Mouse (Mus musculus) cerebellum, postnatal 36 days (tissue): Measurements from ENCODE around the gene Pigt.

Experiments
- DNase-seq, 2 experiments: peaks; one replicate each; pipeline ENCODE4 v3.0.0; 2021 to 2022; ENCODE audit warnings: mixed read lengths in 2 of 2

Gene Pigt

GRCm38 (mm10) chr2:164521841-164522240 is 24.5 kb downstream of the Pigt start:
- DNase-seq = no peak

GRCm38 (mm10) chr2:164522280-164522679 is 25.0 kb downstream of the Pigt start:
- no peak for DNase-seq

DNA sequence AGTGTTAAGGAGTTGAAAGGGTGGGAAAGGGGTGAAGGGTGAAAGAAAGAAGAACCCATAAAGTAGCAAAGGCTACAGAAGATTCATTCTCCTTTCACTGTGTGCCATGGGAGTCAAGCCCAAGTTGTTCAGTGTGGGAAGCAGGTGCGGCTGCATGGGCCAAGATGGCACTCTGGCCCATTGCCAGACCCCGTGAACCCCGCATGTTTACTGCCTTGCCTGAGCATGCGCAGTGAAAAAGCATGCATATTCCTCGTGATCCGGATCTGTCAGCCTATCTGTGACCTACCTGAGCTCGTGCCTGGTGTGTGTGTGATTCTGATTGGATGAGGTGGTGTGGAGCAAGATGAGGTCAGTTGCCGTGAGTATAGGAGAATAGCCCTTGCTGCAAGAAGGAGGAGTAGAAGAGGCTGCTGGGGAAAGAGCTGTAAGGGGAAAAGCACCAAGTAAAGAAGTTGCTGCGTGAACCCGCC is 26.0 kb downstream of the Pigt start:
- DNase-seq = peak in 1 of 2 experiments; percentile 17

- no peak for DNase-seq
These were observed 31.2 kb downstream of the Pigt start for GRCm38 (mm10) chr2:164528557-164528956.

DNA sequence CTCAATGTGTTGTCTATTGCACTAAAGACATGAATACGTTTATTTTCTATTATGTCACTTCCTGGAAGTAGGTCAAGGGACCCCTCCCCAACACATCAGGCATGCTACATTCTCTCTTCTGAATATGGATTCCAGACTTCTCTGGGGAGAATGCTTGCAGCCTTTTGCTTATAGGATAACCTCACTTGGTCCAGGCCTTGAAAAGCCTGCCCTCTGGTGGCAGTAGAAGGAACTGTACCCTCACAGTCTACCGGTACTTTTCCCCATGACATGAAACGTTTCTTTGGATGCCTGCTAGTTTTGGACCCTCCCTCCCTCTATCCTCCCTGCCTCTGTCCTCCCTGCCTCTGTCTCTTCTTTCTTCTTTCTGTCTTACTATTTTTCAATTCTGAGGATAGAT is 33.8 kb downstream of the Pigt start:
- peak; percentile 75 to 83 for DNase-seq

DNA sequence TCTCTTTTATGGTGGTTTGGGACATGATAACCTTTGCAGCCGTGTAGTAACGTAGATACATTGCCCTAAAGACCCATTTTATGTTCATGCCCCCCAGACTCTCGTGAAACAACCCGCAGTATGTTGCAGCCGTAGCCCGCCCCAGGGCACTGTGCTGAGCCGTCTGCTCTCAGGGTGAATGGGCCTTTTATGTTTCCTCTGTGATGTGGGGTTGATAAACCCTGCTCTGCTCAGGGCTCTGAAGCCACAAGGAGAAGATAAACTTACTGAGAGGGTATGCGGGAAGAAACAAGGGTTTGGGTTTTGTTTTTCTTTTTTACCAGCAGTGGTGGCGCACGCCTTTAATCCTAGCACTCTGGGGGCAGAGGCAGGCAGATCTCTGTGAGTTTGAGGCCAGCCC is 37.0 kb downstream of the Pigt start:
- no peak for DNase-seq

DNA sequence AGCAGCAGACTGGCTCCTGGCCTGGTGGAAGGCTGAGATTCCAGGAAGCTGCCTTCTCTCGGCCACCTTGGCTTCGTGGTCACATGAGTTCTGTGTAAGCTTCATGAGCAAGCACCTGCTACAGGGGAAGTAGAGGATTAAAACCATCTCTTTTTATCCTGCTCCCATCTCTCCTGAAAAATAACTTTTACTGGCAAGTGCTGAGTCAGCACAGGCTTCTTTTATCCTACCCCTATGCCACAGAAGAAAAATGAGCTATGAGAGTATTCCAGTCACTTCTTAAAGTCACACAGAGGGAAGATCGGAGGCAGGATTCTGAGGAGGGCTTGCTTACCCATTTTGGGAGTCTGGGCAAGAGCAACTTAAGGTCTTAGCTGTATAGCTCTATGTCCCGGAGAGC is 39.7 kb downstream of the Pigt start:
- no peak for DNase-seq

DNA sequence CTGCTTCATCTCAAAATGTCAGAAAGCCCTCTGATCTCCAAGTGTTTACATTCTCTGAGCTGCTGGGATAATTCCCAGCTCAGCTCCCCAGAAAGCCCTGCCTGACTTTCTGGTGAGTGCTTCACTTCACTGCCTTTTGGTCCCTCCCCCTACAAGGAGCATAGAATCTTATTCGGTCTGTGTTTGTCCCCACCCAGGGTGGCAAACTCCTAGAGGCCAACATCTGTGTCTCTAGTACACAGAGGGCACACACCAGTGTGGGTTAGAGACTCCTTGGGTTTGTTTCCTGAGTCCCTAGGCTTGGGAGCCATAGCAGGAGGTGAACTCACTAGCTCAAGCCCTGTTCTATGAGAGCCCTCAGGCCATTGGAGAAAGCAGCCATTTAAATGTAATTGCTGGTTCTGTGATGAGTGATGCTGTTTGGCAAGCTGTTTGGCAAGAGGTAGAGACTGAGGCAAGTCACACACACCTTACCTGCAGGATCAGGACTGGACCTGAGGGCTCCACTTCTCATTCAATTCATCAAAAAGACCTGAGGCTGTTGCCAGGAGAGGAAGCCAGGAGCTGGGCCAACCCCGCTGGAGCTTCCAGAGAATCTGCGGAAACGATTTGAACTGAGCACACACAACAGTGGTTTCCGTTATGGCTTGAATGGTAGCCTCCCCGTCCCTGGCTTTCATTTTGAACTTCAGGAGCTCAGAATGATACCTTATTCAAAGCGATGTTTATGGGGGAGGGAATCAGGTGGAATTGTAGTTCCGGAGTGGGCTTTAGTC is 43.5 kb downstream of the Pigt start:
- no peak for DNase-seq

DNA sequence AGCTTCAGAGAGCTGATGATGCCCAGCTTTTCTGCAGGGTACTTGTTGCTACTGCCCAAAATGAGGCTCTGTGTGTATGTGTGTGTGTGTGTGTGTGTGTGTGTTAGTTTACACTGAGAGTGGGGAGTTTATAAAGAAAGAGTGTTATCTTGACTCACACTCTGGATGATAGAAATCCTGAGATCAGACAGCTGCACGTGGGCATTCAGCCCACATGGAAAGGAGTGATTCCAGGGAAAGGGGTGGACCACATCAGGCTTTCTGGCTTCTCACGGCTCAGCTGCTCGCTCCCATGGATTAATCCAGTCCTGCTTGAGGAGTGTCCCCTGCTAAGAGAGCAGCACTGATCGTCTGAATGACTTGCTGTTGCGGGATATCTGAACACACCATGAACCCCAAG is 44.8 kb downstream of the Pigt start:
- DNase-seq = no peak

DNA sequence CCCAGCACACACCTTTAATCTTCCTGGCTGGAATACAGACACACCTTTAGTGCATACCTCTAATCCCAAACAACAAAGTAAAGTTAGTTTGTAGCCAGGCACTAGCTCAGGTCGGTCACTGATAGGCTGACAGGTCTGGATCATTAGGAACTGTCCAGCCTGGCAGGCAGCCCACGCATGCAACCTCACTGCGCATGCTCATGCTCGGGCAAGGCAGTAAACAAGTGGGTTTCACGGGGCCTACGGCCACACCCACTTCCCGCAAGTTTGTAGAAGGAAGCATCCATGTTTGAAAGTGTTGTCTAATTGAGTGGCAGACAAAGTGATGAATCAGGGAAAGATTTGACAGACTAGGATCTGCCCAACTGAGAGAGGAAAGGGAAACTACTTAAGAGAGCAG is 45.3 kb downstream of the Pigt start:
- DNase-seq = no peak

DNA sequence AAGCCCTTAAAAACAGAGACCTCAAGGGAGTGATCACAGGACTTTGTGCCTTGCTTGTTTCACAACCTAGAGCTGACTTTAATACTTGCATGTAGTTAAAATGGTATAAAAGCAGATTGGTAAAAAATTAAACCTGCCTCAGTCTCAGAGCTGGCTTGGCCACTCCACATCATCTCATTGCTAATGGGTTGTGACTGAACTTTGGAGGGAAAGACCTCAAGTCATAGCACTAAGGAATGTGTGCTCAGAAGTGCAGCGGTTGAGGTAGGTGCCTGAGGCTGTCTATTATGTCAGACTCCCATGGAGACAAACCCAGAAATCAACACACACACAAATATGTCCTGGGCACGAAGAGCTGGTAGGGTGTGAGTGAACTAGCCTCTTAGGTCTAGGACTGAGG is 46.4 kb downstream of the Pigt start:
- DNase-seq = no peak

DNA sequence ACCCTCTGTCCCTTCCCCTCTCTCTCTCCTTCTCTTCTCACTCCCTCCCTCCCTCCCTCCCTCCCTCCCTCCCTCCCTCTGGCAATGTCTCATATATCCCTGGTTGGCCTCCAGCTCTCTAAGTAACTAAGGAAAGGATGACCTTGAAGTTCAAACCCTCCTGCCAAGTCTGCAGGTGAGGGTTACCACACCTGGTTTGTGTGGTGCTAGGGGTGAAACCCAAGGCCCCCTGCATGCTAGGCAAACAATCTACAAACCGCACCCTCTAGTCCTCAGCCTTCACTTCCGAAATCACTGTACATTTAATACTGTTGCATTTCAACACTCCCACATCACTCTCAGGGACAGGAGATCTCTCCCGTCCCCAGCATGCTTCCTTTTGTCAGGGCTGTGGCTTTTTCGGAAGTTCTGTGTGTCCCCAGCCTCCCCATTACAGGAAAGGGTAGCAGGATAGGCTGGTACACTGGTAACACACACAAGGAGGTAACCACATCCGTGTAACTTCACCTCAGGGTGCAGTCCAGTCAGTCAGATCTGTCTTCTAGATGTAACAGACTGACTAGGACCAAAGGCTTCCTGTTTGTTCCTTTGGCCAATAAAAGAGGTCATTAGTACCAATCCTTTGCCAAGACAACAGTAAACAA is 47.3 kb downstream of the Pigt start:
- DNase-seq = no peak

DNA sequence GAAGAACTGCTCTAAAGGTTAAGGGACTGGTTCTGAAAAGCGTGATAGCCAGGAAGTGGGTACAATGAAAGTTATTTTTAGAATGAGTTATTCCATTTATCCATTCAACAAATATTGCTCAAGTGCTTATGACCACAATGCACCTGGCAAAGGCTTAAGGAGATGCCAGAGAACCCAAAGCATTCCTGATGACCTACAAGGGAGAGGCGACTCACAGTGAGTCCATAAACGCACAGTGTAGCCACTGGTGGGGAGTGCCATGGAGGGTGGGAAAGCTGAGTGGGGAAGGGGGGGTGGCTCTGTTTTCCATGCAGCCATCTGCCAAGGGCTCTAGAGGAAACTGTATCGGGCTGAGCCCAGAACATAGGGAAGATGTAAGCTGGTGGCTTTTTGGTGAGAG is 52.0 kb downstream of the Pigt start:
- no peak for DNase-seq

GRCm38 (mm10) chr2:164549963-164550894 is 52.9 kb downstream of the Pigt start:
- DNase-seq = no peak

- no peak for DNase-seq
These were observed 53.6 kb downstream of the Pigt start for GRCm38 (mm10) chr2:164550895-164551269.

DNA sequence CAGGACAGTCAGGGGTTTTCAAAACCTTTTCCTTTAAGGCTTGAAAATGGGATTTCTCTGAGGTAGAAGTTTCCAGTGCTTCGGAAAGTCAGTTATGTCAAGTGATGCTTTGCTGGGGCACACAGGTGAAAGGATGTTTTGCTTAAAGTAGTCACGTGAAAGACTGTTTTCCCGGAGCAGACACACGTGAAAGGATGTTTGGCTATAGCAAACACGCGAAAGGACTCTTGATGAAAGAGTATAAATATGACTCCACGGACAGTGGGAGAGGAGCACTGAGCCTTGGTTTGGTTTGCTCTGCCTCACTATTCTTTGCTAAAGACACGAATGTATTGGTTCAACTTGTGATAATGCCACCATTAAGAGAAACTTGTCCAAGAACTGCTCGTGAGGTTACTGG is 54.2 kb downstream of the Pigt start:
- DNase-seq = no peak
